Mouse (Mus musculus) urinary bladder, postnatal 25 days (tissue): ENCODE measurements at regions not wholly inside any gene's neighbourhood (a gene's known extent, or its start where the extent isn't known, plus 50 kb on each side); places are given as distances from the start of the nearest gene placed in this dataset.

Source experiments
- DNase-seq: peaks from one replicate; pipeline ENCODE4 v3.0.0; 2022; ENCODE audit warnings: low spot score

- DNase-seq, result no peak
Measured at GRCm38 (mm10) chrX:95291676-95292075, 95.0 kb upstream of the Arhgef9 start.

- DNase-seq, result no peak
Measured at GRCm38 (mm10) chrX:95282038-95282437, 85.4 kb upstream of the Arhgef9 start.

GRCm38 (mm10) chrX:95253517-95253916 is 56.9 kb upstream of the Arhgef9 start:
- DNase-seq, result peak; percentile 21
